Mouse (Mus musculus) bone marrow, adult 2 months (tissue): ENCODE data around the gene Atp10a.

Experiments
- CTCF ChIP-seq: fragments of 200-500 bp; IDR thresholded peaks from 2 replicates; pipeline ENCODE4 v1.5.1; 2011; ENCODE audit warnings: low read length, control low read depth; ENCODE audit not compliant: control insufficient read depth, insufficient read depth
- POLR2A ChIP-seq: fragments of 200-500 bp; IDR thresholded peaks from 2 replicates; pipeline ENCODE4 v1.6.1; 2011; ENCODE audit warnings: low read depth, mild to moderate bottlenecking, control low read depth, low read length, borderline replicate concordance; ENCODE audit not compliant: control insufficient read depth

DNA sequence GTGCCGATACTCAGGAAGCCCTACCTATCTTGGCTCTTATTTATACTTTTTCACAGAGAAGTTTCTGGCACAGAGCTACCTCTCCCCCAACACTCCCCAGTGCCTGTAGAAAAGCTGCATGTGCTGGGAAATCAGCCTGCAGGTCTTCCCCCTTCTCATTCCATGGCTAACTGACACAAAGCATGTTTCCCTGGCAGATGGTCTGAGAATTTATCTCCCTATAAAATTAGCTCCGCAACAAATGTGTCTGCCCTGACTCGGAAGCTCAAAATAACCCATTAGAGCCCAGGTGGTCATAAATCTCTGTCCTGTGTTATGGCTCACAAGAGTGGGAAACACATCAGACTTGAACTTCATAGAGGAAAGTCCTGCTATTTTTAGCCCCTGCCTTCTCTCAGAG lies 186.9 kb downstream of the Atp10a start:
- TF ChIP-seq POLR2A = no peak
- TF ChIP-seq CTCF = no peak
